Mouse (Mus musculus) skeletal muscle tissue, postnatal 0 days (tissue): ENCODE results near the gene H2-Q2. TPM values are rescaled to one million over a fixed set of nuclear protein-coding genes. Genes with fewer than 3 reads are reported as not detected.

Source experiments
- polyA plus RNA-seq: library from polyadenylated mRNA; unstranded; fragments of >200 nt; fragmentation: Nextera tagmentation; extraction: Ambion mirVana; gene quantifications from 2 replicates; pipeline ENCODE4 v1.2.1, GENCODE M21; 2015

Gene H2-Q2
- not detected in 2 replicates for polyA plus RNA-seq

DNA sequence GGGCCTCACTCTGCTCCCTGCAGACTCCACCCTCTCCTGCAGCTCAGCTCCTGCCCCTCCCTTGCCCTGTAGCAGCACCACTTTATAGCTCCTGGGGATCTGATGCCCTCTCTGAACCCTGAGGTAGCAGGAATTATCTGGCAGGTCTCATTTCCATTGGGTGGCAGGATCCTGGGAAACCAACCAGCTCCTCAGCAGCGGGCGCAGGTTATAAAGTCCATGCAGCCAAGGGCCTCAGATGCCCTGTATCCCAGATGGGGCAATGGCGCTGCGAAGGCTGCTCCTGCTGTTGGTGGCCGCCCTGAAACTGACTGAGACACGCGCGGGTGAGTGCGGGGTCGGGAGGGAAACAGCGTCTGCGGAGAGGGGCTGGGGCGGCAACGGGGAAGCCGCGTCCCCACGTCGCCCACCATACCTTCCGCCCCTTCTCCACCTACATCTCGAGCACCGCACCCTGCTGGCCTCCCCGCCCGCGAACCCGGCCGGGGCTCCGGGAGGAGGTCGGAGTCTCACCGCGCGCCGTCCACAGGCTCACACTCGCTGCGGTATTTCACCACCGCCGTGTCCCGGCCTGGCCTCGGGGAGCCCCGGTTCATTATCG is at the start of gene H2-Q2:
TSS of gene H2-Q2 (plus strand) at position 172 of the 601 bp plus-strand sequence.

DNA sequence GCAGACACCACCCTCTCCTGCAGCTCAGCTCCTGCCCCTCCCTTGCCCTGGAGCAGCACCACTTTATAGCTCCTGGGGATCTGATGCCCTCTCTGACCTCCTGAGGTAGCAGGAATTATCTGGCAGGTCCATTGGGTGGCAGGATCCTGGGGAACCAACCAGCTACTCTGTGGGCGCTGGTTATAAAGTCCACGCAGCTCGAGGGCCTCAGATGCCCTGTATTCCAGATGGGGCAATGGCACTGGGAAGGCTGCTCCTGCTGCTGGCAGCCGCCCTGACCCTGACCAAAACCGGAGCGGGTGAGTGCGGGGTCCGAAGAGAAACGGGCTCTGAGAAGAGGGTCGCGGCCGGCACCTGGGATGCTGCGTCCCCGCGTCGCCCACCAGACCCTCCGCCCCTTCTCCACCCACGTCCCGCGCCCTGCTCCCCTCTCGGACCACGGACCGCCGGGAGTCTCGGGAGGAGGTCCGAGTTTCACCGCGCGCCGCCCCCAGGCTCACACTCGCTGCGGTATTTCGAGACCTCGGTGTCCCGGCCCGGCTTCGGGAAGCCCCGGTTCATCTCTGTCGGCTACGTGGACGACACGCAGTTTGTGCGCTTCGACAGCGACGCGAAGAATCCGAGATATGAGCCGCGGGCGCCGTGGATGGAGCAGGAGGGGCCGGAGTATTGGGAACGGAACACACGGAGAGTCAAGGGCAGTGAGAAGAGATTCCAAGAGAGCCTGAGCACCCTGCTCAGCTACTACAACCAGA is 21.5 kb upstream of the H2-Q2 start, which contains the start of gene H2-Q1:
TSS of gene H2-Q1 (plus strand) at position 79 of the 755 bp plus-strand sequence.

GRCm38 (mm10) chr17:35379369-35379728 is 37.3 kb downstream of the H2-Q2 start, which contains the start of gene H2-Q4:
H2-Q4 (plus strand) TSS chr17:35379617.

Other genes starting within 250 kb of the H2-Q2 start
- 0.38 TPM in 1 of 2 replicates, not detected in the other for gene Ly6g5c, start 234.0 kb upstream of the H2-Q2 start, polyA plus RNA-seq
- 0.22 and 0.37 TPM in 2 replicates for gene Ly6g5b, start 226.8 kb upstream of the H2-Q2 start, polyA plus RNA-seq
- 8.4 and 9.1 TPM in 2 replicates for gene Gpank1, start 220.8 kb upstream of the H2-Q2 start, polyA plus RNA-seq
- 203 and 204 TPM in 2 replicates for gene Csnk2b, start 220.2 kb upstream of the H2-Q2 start, polyA plus RNA-seq
- gene D17H6S53E, start 215.9 kb upstream of the H2-Q2 start, polyA plus RNA-seq: 10.6 and 11.8 TPM in 2 replicates
- gene Apom, start 210.2 kb upstream of the H2-Q2 start, polyA plus RNA-seq: 0.30 and 0.81 TPM in 2 replicates
- gene Bag6, start 207.1 kb upstream of the H2-Q2 start, polyA plus RNA-seq: 39.5 and 42.1 TPM in 2 replicates
- 51.8 and 55.0 TPM in 2 replicates for gene Prrc2a, start 177.3 kb upstream of the H2-Q2 start, polyA plus RNA-seq
- gene Aif1, start 166.2 kb upstream of the H2-Q2 start, polyA plus RNA-seq: 11.0 and 18.3 TPM in 2 replicates
- 14.2 and 24.5 TPM in 2 replicates for gene Lst1, start 153.8 kb upstream of the H2-Q2 start, polyA plus RNA-seq
- 1.3 and 2.2 TPM in 2 replicates for gene Ltb, start 147.8 kb upstream of the H2-Q2 start, polyA plus RNA-seq
- 0.49 and 0.74 TPM in 2 replicates for gene Tnf, start 140.2 kb upstream of the H2-Q2 start, polyA plus RNA-seq
- gene Lta, start 136.9 kb upstream of the H2-Q2 start, polyA plus RNA-seq: 0.12 and 0.24 TPM in 2 replicates
- 0.40 and 0.83 TPM in 2 replicates for gene Gm16181, start 121.4 kb upstream of the H2-Q2 start, polyA plus RNA-seq
- gene Atp6v1g2, start 108.6 kb upstream of the H2-Q2 start, polyA plus RNA-seq: 3.3 and 3.9 TPM in 2 replicates
- 8.5 and 8.8 TPM in 2 replicates for gene Nfkbil1, start 106.5 kb upstream of the H2-Q2 start, polyA plus RNA-seq
- 131 and 157 TPM in 2 replicates for gene Ddx39b, start 100.5 kb upstream of the H2-Q2 start, polyA plus RNA-seq
- gene H2-D1, start 79.5 kb upstream of the H2-Q2 start, polyA plus RNA-seq: 113 and 180 TPM in 2 replicates
- gene H2-Q1, start 21.8 kb upstream of the H2-Q2 start, polyA plus RNA-seq: not detected in 2 replicates
- gene H2-Q4, start 37.4 kb downstream of the H2-Q2 start, polyA plus RNA-seq: 2.4 and 3.8 TPM in 2 replicates
- gene H2-Q6, start 82.6 kb downstream of the H2-Q2 start, polyA plus RNA-seq: 0.49 and 0.79 TPM in 2 replicates
- gene H2-Q7, start 96.9 kb downstream of the H2-Q2 start, polyA plus RNA-seq: 1.3 and 1.7 TPM in 2 replicates
- gene H2-Q10, start 127.8 kb downstream of the H2-Q2 start, polyA plus RNA-seq: 0.62 and 1.2 TPM in 2 replicates
- gene Pou5f1, start 163.8 kb downstream of the H2-Q2 start, polyA plus RNA-seq: not detected in 2 replicates
- 20.3 and 26.5 TPM in 2 replicates for gene Tcf19, start 174.6 kb downstream of the H2-Q2 start, polyA plus RNA-seq
- gene Cchcr1, start 174.9 kb downstream of the H2-Q2 start, polyA plus RNA-seq: 3.9 and 5.0 TPM in 2 replicates
- gene Psors1c2, start 191.0 kb downstream of the H2-Q2 start, polyA plus RNA-seq: not detected in 2 replicates
- 0.42 and 7.0 TPM in 2 replicates for gene Cdsn, start 209.9 kb downstream of the H2-Q2 start, polyA plus RNA-seq
- gene 2300002M23Rik, start 225.2 kb downstream of the H2-Q2 start, polyA plus RNA-seq: not detected in 2 replicates